Mouse (Mus musculus): ENCODE results near the gene Fadd. TPM values are rescaled to one million over a fixed set of nuclear protein-coding genes. Genes with fewer than 3 reads are reported as not detected.

Gene Fadd
- polyA plus RNA-seq, 1 experiment, result 11.6 TPM

- TF ChIP-seq POLR2A (IDR thresholded peaks at IDR 0.05; ENCODE audit: borderline replicate concordance, extremely low read depth, low read depth, low read length), result no peak
- no peak for TF ChIP-seq CTCF (IDR thresholded peaks at IDR 0.05; ENCODE audit: insufficient read depth, low read length)
- no peak for DNase-seq
- Histone ChIP-seq H3K4me3 (replicated peaks; ENCODE audit: extremely low read depth, low read depth, low read length) (no peak overlapping the region), H3K4me1 (ENCODE audit: control insufficient read depth, insufficient read depth, low read length) (no peaks in the 10 kb centered on the region; the same call in 1 of the 2 replicates)
- 76% methylated on average over 3 of the region's 3 CpGs for WGBS
Observed at GRCm38 (mm10) chr7:144545231-144545630, 37.0 kb downstream of the Fadd start.

- DNase-seq, result no peak
- peaks cover 2% of the 10 kb centered on the region; the same call in 1 of the 2 replicates for H3K4me1 ChIP-seq (ENCODE audit: control insufficient read depth, insufficient read depth, low read length)
- no peak overlapping the region for H3K4me3 ChIP-seq (replicated peaks; ENCODE audit: extremely low read depth, low read depth, low read length)
- TF ChIP-seq CTCF (IDR thresholded peaks at IDR 0.05; ENCODE audit: insufficient read depth, low read length) (no peak), POLR2A (IDR thresholded peaks at IDR 0.05; ENCODE audit: borderline replicate concordance, extremely low read depth, low read depth, low read length) (no peak)
- 94% methylated on average over 5 of the region's 5 CpGs for WGBS
Observed at GRCm38 (mm10) chr7:144541351-144541750, 40.9 kb downstream of the Fadd start.

DNA sequence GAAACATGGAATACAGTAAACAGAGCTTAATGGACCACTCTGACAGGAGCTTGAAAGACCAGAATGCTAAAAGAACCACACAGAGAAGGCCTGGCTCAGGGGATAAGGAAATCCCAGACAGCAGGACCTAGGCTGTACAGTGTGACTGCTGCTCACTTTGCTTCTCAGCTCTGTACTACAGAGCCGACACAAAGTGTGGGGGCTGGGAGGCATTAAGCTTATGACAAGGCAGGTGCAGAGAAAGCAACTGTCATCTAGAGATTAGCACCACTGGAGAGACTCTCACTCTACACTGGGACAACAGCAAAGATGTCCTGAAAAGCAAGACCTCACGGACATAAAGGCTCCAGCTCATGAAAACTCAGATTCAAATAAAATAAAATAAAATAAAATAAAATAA lies 43.1 kb downstream of the Fadd start:
- WGBS, result 72% methylated on average over 2 of the region's 2 CpGs
- H3K4me1 ChIP-seq (ENCODE audit: control insufficient read depth, insufficient read depth, low read length), result peaks cover 2% of the 10 kb centered on the region; the same call in 1 of the 2 replicates
- no peak for TF ChIP-seq POLR2A (IDR thresholded peaks at IDR 0.05; ENCODE audit: borderline replicate concordance, extremely low read depth, low read depth, low read length)
- TF ChIP-seq CTCF (IDR thresholded peaks at IDR 0.05; ENCODE audit: insufficient read depth, low read length), result no peak
- no peak overlapping the region for H3K4me3 ChIP-seq (replicated peaks; ENCODE audit: extremely low read depth, low read depth, low read length)
- DNase-seq, result no peak

DNA sequence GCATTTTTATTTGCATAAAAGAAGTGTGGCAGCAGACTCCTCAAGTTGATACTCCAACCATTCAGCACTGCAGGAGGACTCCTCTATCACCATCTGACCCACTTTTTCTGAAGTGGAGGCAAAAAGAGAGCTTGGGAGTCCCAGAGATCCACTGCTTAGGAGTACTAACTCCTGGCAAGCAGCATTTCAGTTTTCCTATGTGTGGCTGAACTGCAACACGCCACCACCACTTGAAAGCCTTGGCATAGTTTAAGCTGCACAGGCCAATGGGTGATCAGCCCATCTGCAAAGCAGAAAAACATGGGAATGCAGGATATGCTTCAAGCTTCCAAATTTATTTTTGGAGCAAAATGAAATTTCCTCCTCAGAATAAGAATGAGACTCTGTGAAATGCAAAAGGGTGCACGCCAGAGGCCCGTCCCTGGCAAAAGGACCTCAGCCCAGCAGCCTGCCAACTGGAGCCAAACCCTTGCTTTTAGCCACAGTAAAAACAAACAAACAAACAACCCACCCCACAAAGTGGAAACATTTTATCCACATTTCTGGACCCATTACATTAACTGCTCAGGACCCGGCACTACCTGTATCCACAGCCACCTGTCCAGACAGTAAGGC lies 44.1 kb downstream of the Fadd start:
- H3K4me3 ChIP-seq (replicated peaks; ENCODE audit: extremely low read depth, low read depth, low read length), result no peak overlapping the region
- no peak for DNase-seq
- 63% methylated on average over 4 of the region's 4 CpGs for WGBS
- no peak for TF ChIP-seq CTCF (IDR thresholded peaks at IDR 0.05; ENCODE audit: insufficient read depth, low read length)
- no peak for TF ChIP-seq POLR2A (IDR thresholded peaks at IDR 0.05; ENCODE audit: borderline replicate concordance, extremely low read depth, low read depth, low read length)
- H3K4me1 ChIP-seq (ENCODE audit: control insufficient read depth, insufficient read depth, low read length), result peaks cover 2% of the 10 kb centered on the region; the same call in 1 of the 2 replicates

GRCm38 (mm10) chr7:144536367-144536766 lies 45.9 kb downstream of the Fadd start:
- DNase-seq, result no peak
- no peak overlapping the region for H3K4me3 ChIP-seq (replicated peaks; ENCODE audit: extremely low read depth, low read depth, low read length)
- H3K4me1 ChIP-seq (ENCODE audit: control insufficient read depth, insufficient read depth, low read length), result peaks cover 9% of the 10 kb centered on the region
- no peak for TF ChIP-seq POLR2A (IDR thresholded peaks at IDR 0.05; ENCODE audit: borderline replicate concordance, extremely low read depth, low read depth, low read length)
- no peak for TF ChIP-seq CTCF (IDR thresholded peaks at IDR 0.05; ENCODE audit: insufficient read depth, low read length)
- 83% methylated on average over 3 of the region's 3 CpGs for WGBS

DNA sequence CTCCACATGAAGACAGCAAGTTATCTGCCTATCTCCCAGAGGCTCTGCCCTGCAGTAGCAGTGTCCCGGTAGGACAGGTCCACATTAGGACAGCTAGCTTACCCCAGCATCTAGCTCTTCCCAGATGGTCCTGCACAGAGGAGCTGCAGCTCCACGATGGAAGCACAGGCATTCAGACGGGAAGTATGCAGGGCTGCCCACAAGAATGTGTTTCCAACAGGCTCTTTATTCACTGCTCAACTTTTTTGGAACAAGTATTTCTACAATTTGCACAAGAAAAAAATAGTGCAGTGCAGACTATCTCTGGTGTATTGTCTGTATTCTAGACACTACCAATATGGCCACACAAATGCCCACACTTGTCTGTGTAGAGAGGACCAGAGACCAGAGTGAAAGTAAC lies 47.5 kb downstream of the Fadd start:
- TF ChIP-seq POLR2A (IDR thresholded peaks at IDR 0.05; ENCODE audit: borderline replicate concordance, extremely low read depth, low read depth, low read length) (no peak), CTCF (IDR thresholded peaks at IDR 0.05; ENCODE audit: insufficient read depth, low read length) (no peak)
- H3K4me1 ChIP-seq (ENCODE audit: control insufficient read depth, insufficient read depth, low read length), result peaks cover 9% of the 10 kb centered on the region
- no peak overlapping the region for H3K4me3 ChIP-seq (replicated peaks; ENCODE audit: extremely low read depth, low read depth, low read length)
- DNase-seq, result no peak
- 45% methylated on average over 3 of the region's 3 CpGs for WGBS

DNA sequence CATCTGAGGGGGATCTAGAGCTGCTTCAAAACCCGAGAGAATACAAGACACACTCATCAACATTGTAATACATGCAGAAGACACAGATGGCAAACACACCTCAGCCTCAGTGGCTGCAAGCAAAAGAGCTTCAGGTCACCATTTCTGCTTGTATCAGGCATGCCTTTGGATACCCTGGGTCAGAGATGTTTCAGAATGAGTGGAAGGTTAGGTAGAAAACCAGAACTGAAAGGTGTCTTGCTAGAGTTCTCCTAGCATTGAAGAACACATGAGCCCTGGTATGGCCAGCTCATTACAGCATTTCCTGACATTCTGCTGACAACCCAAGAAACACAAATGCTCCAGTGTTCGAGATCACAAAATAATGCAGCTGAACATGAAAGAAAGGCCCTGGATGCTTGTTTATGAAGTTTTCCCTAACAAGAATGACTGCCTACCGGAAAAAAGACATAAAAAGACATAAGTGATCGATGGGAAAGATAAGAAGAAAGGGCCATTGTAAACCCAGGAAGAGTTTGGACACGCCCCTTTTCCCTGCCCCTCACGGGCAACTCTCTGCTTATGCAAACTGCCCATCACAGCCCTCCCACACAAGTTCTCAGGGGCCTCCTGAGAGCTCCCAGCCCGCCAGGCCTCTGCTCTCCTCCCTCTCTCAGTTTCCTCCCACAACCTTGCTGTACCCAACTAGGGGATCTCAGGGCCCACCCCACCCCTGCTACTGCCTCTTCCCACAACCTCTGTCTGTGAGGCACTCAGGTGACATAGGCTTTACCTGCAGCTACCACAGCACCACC lies 50.5 kb downstream of the Fadd start:
- 26% methylated on average over 7 of the region's 7 CpGs for WGBS
- no peak overlapping the region for H3K4me3 ChIP-seq (replicated peaks; ENCODE audit: extremely low read depth, low read depth, low read length)
- no peak for TF ChIP-seq CTCF (IDR thresholded peaks at IDR 0.05; ENCODE audit: insufficient read depth, low read length)
- TF ChIP-seq POLR2A (IDR thresholded peaks at IDR 0.05; ENCODE audit: borderline replicate concordance, extremely low read depth, low read depth, low read length), result no peak
- H3K4me1 ChIP-seq (ENCODE audit: control insufficient read depth, insufficient read depth, low read length), result peaks cover 11% of the 10 kb centered on the region
- DNase-seq, result no peak

DNA sequence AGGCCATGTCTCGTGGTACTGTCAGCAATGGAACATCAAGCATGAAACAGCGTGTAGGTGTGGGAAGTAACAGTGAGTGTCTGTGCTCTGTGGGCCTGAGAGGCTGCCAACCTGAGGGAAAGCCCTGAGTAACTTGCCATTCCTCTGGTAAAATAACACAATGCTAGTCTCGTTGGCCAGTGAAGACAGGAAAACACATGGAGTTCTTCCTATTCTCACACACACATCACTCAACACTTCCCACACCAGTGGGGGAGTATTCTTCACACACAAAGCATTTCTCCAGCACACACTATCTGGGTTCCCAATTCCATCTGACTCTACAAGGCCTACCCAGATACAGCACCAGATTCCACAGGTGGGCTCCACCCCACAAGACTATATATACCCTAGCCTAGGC lies 52.4 kb downstream of the Fadd start:
- TF ChIP-seq CTCF (IDR thresholded peaks at IDR 0.05; ENCODE audit: insufficient read depth, low read length), result no peak
- no peak for TF ChIP-seq POLR2A (IDR thresholded peaks at IDR 0.05; ENCODE audit: borderline replicate concordance, extremely low read depth, low read depth, low read length)
- Histone ChIP-seq H3K4me3 (replicated peaks; ENCODE audit: extremely low read depth, low read depth, low read length) (no peak overlapping the region), H3K4me1 (ENCODE audit: control insufficient read depth, insufficient read depth, low read length) (peaks cover 11% of the 10 kb centered on the region)
- DNase-seq, result no peak
- 69% methylated on average over 3 of the region's 3 CpGs for WGBS

DNA sequence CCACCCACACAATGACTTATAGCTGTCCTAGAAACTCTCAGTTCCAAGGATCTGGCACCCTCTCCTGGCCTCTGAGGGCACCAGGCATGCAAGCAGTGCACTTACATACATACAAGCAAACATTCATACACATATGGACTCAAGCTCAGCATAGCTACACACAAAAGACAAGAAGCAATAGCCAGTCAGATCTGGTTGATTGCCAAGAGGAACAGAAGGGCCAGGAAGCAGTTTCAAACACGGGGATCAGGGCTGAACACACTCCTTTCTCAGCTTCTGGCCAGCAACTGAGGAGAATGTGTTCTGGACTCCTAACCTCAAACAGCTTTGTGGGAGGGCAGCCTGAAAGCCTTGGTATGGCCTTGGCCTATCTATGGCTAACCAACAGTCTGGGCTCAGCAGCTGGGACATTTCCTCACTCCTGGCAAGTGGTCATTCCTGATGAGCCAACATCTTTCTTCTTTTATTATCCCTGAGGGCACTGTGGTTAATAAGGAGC lies 54.5 kb downstream of the Fadd start:
- Histone ChIP-seq H3K4me3 (replicated peaks; ENCODE audit: extremely low read depth, low read depth, low read length) (no peak overlapping the region), H3K4me1 (ENCODE audit: control insufficient read depth, insufficient read depth, low read length) (peaks cover 11% of the 10 kb centered on the region)
- 0% methylated on average over 1 of the region's 1 CpGs for WGBS
- TF ChIP-seq CTCF (IDR thresholded peaks at IDR 0.05; ENCODE audit: insufficient read depth, low read length), result peak; percentile 18; the same call in 1 of the 2 replicates
- no peak for TF ChIP-seq POLR2A (IDR thresholded peaks at IDR 0.05; ENCODE audit: borderline replicate concordance, extremely low read depth, low read depth, low read length)
- no peak for DNase-seq

Other genes starting within 250 kb of the Fadd start
- gene Cttn, start 111.5 kb downstream of the Fadd start, polyA plus RNA-seq (2012; rRNA removed), result 69.3 and 89.7 TPM in 2 replicates
- 30.5 and 40.9 TPM in 2 replicates for gene Ppfia1, start 28.7 kb downstream of the Fadd start, polyA plus RNA-seq (2012; rRNA removed)
- 86.3 and 92.3 TPM in 2 replicates for gene Ano1, start 169.5 kb upstream of the Fadd start, polyA plus RNA-seq (2012; rRNA removed)

All from lung, adult 2 months (tissue).